Mouse (Mus musculus) B cell, adult (primary cell): ENCODE data around the gene Dnajb2. TPM values are rescaled to one million over a fixed set of nuclear protein-coding genes. Genes with fewer than 3 reads are reported as not detected.

ENCODE experiments used
- total RNA-seq: library from RNA; stranded (reverse); gene quantifications from 4 replicates; pipeline ENCODE4 v1.2.4, GENCODE M21; 2023; ENCODE audit not compliant: inconsistent age

Dnajb2 gene
- total RNA-seq, result 80.0 to 93.8 TPM (median 88.3 TPM) in 4 replicates

DNA sequence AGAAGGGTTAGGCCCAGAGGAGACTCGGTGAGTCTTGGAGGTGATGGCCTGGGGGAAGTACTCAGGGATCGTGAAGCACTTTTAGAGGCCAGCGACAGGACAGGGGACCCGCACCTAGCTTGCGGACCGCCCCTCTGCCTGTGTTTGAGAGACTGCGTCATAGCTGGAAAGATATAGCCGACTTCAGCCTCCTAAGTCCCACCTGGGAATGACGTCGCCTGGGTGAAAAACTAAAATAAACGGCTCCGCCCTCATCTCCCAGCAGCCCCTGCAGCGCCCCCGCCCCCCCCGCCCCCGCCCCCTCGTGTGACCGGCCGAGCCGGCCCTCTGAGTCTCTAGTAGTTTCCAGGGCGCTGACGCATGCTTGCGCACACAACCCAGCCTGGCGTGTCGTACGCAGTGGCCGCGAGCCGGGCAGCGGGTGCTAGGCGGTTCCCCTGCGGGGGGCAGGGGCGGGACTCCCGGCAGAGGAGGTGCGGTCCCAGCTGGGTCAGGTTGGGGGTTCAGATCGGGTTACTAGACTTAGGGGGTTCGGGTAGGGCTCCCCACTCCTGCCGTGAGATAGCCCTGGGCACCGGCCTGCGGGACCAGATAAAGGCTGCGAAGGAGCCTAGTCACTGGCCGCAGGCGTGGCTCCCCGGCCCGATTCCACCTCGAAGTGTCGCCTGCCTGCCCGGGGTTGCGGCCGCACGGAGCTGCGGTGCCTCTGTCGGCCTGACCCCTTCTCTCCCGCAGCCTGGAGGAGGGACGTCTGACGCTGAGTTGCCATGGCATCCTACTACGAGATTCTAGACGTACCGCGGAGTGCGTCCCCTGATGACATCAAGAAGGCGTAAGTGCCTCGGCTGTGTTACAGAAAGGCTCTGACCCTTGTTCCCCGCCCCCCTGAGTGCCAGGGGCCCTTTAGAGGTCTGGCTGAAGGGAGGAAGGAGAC, at the start of gene Dnajb2:
Gene Dnajb2 (plus strand): TSS at position 290 of the 934 bp plus-strand sequence.

DNA sequence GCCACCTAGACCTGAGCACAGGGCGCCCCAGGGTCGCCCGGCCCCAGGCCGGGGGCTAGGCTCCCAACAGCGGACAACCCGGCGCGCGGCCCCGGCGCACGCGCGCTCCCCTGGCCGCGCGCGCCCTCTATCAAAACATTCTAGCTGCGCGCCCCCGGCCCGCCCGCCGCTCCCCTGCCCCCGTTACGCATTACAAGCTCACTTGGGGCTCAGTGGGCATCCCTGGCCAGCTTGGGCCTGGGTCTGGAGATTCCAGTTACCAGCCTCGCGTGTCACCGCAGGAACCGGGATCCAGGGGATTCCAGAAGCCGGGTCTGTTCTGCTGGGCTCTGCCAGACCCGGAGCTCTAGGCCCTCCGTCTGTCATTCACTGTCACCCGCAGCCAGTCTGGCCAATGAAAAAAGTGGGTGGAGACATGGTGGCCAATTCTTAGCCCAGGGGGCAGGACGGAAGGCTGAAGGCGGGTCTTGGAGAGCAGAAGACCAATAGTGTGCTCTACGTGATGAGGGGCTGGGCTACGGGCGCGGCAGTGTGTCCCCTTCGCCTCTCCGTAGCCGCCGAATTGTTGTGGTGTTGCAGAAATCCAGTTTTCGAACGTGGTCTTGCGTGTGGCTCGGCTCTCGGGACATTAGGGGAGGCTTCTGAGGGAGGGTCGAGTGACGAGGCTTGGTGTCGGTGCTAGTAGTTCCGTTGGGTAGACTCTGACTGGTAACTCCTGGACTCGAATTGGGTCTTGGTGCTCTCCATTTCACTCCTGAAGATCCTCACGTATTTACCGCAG, 44.4 kb upstream of the Dnajb2 start, which contains the start of the genes Ankzf1 and Atg9a:
Gene Ankzf1 (plus strand): TSS at position 530 of the 781 bp plus-strand sequence.
Gene Atg9a (minus strand): TSS at position 575 of the 781 bp plus-strand sequence.

DNA sequence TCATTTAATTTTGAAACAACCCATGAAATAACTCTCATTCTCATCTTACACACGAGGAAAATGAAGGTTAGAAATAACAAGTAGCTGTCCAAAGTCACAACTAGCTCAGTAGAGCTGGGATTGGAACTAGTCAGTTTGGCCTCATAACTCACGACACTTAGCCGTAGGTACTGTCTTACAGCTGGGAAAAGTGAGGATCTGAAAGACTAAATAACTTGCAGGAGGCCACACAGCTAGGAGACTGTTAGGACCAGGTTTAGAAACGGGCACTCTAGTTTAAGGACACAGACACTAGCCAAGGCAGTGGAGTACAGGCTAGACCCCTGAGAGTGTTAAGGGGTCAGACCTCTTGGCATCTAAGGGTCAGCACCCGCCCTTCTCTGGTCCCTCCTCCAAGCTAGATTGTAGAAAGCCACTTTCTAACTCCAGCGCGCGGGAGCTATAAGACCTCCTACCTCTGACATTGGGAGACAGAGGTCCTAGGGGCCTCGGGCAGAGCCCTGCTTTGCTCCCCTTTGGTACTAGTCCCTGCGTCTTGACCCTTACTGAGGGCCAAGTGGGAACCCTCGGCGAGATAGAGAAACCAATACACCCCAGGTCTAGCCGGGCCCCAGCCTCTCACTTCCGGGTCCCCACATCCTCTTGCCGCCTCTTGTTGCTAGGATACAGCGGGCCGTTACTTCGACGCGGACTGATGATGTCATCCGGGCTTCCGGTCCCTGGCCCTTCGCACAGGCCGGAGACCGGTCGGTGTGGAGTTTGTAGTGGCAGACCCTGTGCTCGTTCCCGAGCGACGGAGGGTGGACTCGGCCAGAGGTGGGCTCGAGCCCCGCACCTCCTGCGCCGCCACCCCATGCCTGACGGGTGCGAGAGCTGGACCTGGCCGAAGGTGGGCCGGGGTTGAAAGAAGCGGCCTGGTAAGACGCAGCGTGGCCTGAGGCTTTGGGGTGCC, 25.8 kb upstream of the Dnajb2 start, which contains the start of the genes Glb1l and Stk16:
Gene Glb1l (minus strand): TSS at position 678 of the 952 bp plus-strand sequence.
Gene Stk16 (plus strand): TSS at position 703 of the 952 bp plus-strand sequence.

DNA sequence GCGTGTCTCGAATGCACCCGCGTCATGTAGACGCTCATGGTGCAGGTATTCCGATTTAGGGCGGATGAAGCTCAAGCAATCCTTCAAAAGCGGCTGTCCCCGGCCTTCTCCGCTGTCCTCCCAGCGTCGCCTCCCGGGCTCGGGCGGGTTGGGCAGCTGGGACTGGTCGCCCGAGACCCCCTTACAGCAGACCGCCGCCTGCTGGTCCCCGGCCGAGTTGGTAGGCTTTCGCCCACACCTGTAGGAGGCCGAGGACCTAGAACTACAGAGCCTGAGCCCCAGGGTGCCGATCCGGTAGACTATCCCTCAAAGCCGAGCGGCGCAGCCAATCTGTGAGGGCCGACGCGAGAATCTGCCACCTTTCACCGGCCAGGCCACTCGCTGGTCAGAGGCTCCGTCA, 16.7 kb upstream of the Dnajb2 start, which contains the start of gene Tuba4a:
Gene Tuba4a (minus strand): TSS at position 335 of the 400 bp plus-strand sequence.

DNA sequence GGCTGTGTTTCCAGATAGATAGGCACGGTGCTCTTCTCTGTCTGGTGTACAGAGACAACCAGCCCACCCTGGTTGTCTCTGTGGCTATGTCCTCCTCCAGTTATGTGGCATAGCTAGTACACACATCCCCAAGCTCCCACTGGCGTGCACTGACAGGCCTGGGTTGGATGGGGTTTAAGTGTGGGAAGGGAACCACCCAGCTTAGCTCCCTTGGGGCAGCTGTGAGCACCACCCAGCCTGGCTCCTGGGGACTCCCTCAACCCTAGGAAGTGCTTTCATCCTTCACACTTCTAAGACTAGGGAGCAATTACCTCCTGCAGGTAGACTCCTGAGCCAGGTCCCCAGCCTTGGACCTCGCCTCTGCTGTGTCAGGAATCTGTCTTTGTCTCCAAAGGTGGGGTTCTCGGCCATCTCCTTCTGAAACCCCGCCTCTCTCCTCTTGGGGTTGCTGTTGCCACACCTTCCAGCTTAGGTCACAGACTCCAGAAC, 4.5 kb upstream of the Dnajb2 start, which contains the start of gene A630095N17Rik:
Gene A630095N17Rik (minus strand): TSS at position 439 of the 489 bp plus-strand sequence.

DNA sequence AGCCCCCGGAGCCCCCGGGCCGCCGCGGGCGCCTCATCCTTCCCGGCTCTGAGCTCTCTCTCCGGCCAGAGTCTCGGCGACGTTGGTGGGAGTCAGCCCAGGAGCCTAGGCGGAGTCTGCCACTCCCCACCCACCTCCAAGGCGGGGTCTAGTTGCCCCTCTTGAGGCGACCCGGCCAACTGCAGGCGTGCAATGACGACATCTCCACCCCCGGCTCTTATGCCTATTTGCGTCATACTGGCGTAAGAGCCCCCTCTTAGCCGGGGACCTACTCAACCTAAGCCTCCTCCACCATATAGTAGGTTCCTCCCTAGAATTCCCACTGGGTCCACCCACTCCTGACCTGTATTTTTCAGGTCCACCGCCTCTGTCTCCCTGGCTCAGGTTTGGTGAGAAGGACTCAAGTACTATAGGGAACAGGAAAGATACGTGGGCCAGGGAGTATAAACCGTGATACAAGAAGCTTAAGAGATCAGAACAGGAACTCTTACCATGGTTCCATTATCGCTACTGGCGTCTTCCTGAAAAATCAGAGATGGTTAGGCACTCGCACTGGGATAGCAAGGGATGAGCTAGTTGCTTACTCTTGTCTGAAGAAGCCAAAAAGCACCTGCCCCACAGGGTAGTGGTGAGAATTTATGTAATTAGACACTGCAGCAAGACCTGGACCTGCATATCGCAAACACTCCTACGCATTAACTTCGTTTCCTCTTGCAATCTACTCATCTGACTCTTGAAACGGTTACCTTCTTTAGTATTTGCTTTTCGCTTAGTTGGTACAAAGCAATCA, 28.1 kb downstream of the Dnajb2 start, which contains the start of gene Ptprn:
Gene Ptprn (minus strand): TSS at position 412 of the 790 bp plus-strand sequence.

DNA sequence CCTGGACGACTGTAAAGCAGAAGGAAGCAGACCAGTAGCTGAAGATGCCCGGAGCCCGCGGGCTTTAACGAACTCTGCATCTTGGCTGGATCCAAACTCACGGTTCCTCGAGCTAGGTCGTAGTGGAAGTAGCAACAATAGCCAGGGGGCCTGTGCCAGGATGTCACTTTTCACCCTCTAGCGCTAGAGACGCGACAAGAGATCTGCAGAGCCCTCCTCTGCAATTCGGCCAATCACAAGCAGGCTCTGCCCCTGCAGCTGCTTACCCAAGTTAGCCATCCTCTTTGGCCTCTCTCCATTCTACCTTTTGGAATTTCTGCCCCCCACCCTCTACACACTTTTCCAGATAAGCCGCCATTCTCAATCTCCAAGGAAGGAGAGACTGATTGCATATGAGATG, 42.0 kb downstream of the Dnajb2 start, which contains the start of gene Resp18:
Gene Resp18 (minus strand): TSS at position 188 of the 400 bp plus-strand sequence.

Other genes starting within 250 kb of the Dnajb2 start
- gene Nhej1, start 111.2 kb upstream of the Dnajb2 start, total RNA-seq, result 3.5 to 6.7 TPM (median 5.0 TPM) in 4 replicates
- gene Slc23a3, start 102.5 kb upstream of the Dnajb2 start, total RNA-seq, result 0.93 to 1.8 TPM (median 1.3 TPM) in 4 replicates
- gene Cnppd1, start 93.7 kb upstream of the Dnajb2 start, total RNA-seq, result 107 to 119 TPM (median 112 TPM) in 4 replicates
- 60.5 to 80.1 TPM (median 70.4 TPM) in 4 replicates for gene Retreg2, start 93.6 kb upstream of the Dnajb2 start, total RNA-seq
- gene Zfand2b, start 67.8 kb upstream of the Dnajb2 start, total RNA-seq, result 39.0 to 44.9 TPM (median 43.5 TPM) in 4 replicates
- gene Abcb6, start 56.0 kb upstream of the Dnajb2 start, total RNA-seq, result 3.7 to 5.5 TPM (median 4.0 TPM) in 4 replicates
- gene Ankzf1, start 44.3 kb upstream of the Dnajb2 start, total RNA-seq, result 30.4 to 36.3 TPM (median 33.0 TPM) in 4 replicates
- gene Atg9a, start 44.2 kb upstream of the Dnajb2 start, total RNA-seq, result 26.6 to 34.5 TPM (median 28.6 TPM) in 4 replicates
- gene Glb1l, start 25.6 kb upstream of the Dnajb2 start, total RNA-seq, result 12.0 to 21.7 TPM (median 14.2 TPM) in 4 replicates
- 89.4 to 98.9 TPM (median 93.2 TPM) in 4 replicates for gene Stk16, start 25.6 kb upstream of the Dnajb2 start, total RNA-seq
- gene Tuba4a, start 16.5 kb upstream of the Dnajb2 start, total RNA-seq, result 197 to 212 TPM (median 207 TPM) in 4 replicates
- gene A630095N17Rik, start 4.3 kb upstream of the Dnajb2 start, total RNA-seq, result 1.3 TPM in 1 of 4 replicates, not detected in the others
- gene Ptprn, start 28.1 kb downstream of the Dnajb2 start, total RNA-seq, result 0.19 TPM in 1 of 4 replicates, not detected in the others
- not detected in 4 replicates for gene Resp18, start 42.0 kb downstream of the Dnajb2 start, total RNA-seq
- gene Dnpep, start 81.6 kb downstream of the Dnajb2 start, total RNA-seq, result 44.7 to 64.5 TPM (median 48.8 TPM) in 4 replicates
- gene Des, start 123.9 kb downstream of the Dnajb2 start, total RNA-seq, result 0.21 to 0.70 TPM in 2 of 4 replicates, not detected in the others
- not detected in 4 replicates for gene Speg, start 138.9 kb downstream of the Dnajb2 start, total RNA-seq
- 55.8 to 68.5 TPM (median 60.3 TPM) in 4 replicates for gene Gmppa, start 199.5 kb downstream of the Dnajb2 start, total RNA-seq
- gene Asic4, start 214.0 kb downstream of the Dnajb2 start, total RNA-seq, result not detected in 4 replicates
- 22.9 to 28.0 TPM (median 23.2 TPM) in 4 replicates for gene Chpf, start 242.9 kb downstream of the Dnajb2 start, total RNA-seq
- 4.3 to 5.5 TPM (median 4.7 TPM) in 4 replicates for gene Tmem198, start 243.1 kb downstream of the Dnajb2 start, total RNA-seq